Mouse (Mus musculus) liver, adult (tissue): Measurements from ENCODE around the gene Smdt1.

Experiments used
- GATA4 ChIP-seq: IDR thresholded peaks from 2 replicates; pipeline ENCODE4 v1.6.1; 2014; ENCODE audit warnings: mild to moderate bottlenecking, low read length; ENCODE audit not compliant: insufficient replicate concordance

Smdt1 gene

GRCm38 (mm10) chr15:82339634-82340254 is 985 bp downstream of the Smdt1 start:
- TF ChIP-seq GATA4: no peak

GRCm38 (mm10) chr15:82340414-82341035 is 1.8 kb downstream of the Smdt1 start:
- TF ChIP-seq GATA4: no peak

GRCm38 (mm10) chr15:82341036-82341501 is 2.3 kb downstream of the Smdt1 start:
- no peak for TF ChIP-seq GATA4

GRCm38 (mm10) chr15:82341675-82342542 is 3.1 kb downstream of the Smdt1 start:
- no peak for TF ChIP-seq GATA4

GRCm38 (mm10) chr15:82342543-82342935 is 3.8 kb downstream of the Smdt1 start:
- TF ChIP-seq GATA4: no peak

GRCm38 (mm10) chr15:82343368-82344287 is 4.9 kb downstream of the Smdt1 start:
- TF ChIP-seq GATA4: no peak

GRCm38 (mm10) chr15:82344971-82345370 is 6.2 kb downstream of the Smdt1 start:
- no peak for TF ChIP-seq GATA4

- no peak for TF ChIP-seq GATA4
Measured at GRCm38 (mm10) chr15:82345820-82346470, 7.2 kb downstream of the Smdt1 start.

- no peak for TF ChIP-seq GATA4
Measured at GRCm38 (mm10) chr15:82346580-82347302, 8.0 kb downstream of the Smdt1 start.

- no peak for TF ChIP-seq GATA4
Measured at GRCm38 (mm10) chr15:82347303-82347676, 8.5 kb downstream of the Smdt1 start.

- no peak for TF ChIP-seq GATA4
Measured at GRCm38 (mm10) chr15:82347852-82348251, 9.1 kb downstream of the Smdt1 start.

- no peak for TF ChIP-seq GATA4
Measured at GRCm38 (mm10) chr15:82348258-82348998, 9.7 kb downstream of the Smdt1 start.

GRCm38 (mm10) chr15:82348999-82349341 is 10.2 kb downstream of the Smdt1 start:
- no peak for TF ChIP-seq GATA4
